Mouse (Mus musculus) layer of hippocampus, adult 11-12 months (tissue): ENCODE results near the gene Hist1h4h.
"Not testable (repeated sequence)": the region's sequence is repeated elsewhere in the genome, so short reads cannot be mapped to it uniquely, and the experiment has no call there.

Experiments used
- DNase-seq: peaks from one replicate; pipeline ENCODE4 v3.0.0; 2022; ENCODE audit warnings: low spot score

The Hist1h4h gene

GRCm38 (mm10) chr13:23534368-23535131 lies 3.7 kb downstream of the Hist1h4h start:
- no peak for DNase-seq

- peak; percentile 91 for DNase-seq
Observed at GRCm38 (mm10) chr13:23535137-23536075, 4.6 kb downstream of the Hist1h4h start, which contains the start of gene Hist1h3g. Hist1h3g (plus strand) TSS chr13:23535422.

GRCm38 (mm10) chr13:23536076-23536822 lies 5.4 kb downstream of the Hist1h4h start:
- no peak for DNase-seq

GRCm38 (mm10) chr13:23537006-23537710 lies 6.3 kb downstream of the Hist1h4h start:
- no peak for DNase-seq

GRCm38 (mm10) chr13:23538249-23538648 lies 7.4 kb downstream of the Hist1h4h start:
- no peak for DNase-seq

GRCm38 (mm10) chr13:23539821-23540220 lies 9.0 kb downstream of the Hist1h4h start:
- DNase-seq, result not testable (repeated sequence)

- DNase-seq, result no peak
Observed at GRCm38 (mm10) chr13:23541497-23541896, 10.6 kb downstream of the Hist1h4h start.

GRCm38 (mm10) chr13:23542225-23542980 lies 11.6 kb downstream of the Hist1h4h start:
- not testable (repeated sequence) for DNase-seq

- peak; percentile 76 for DNase-seq
Observed at GRCm38 (mm10) chr13:23542999-23543607, 12.3 kb downstream of the Hist1h4h start, which contains the start of gene Hist1h2bh. Hist1h2bh (minus strand) TSS chr13:23543392.

- peak; percentile 83 for DNase-seq
Observed at GRCm38 (mm10) chr13:23543965-23544786, 13.3 kb downstream of the Hist1h4h start, which contains the start of gene Hist1h3f. Hist1h3f (plus strand) TSS chr13:23544052.

- not testable (repeated sequence) for DNase-seq
Observed at GRCm38 (mm10) chr13:23544787-23545120, 13.9 kb downstream of the Hist1h4h start.

- DNase-seq, result no peak
Observed at GRCm38 (mm10) chr13:23546694-23547093, 15.8 kb downstream of the Hist1h4h start.

GRCm38 (mm10) chr13:23550761-23551145 lies 19.9 kb downstream of the Hist1h4h start:
- no peak for DNase-seq

- DNase-seq, result peak; percentile 92
Observed at GRCm38 (mm10) chr13:23551146-23551834, 20.4 kb downstream of the Hist1h4h start, which contains the start of gene Hist1h4f. Hist1h4f (minus strand) TSS chr13:23551648.

GRCm38 (mm10) chr13:23551931-23552914 lies 21.4 kb downstream of the Hist1h4h start:
- DNase-seq, result no peak

GRCm38 (mm10) chr13:23552962-23553361 lies 22.1 kb downstream of the Hist1h4h start, which contains the start of gene Hist1h1d:
Hist1h1d (plus strand) TSS chr13:23553262.
- no peak for DNase-seq

GRCm38 (mm10) chr13:23554393-23554792 lies 23.5 kb downstream of the Hist1h4h start:
- no peak for DNase-seq
